Mouse (Mus musculus) thymus, adult 2 months (tissue): Measurements from ENCODE around the gene Irak3. TPM values are rescaled to one million over a fixed set of nuclear protein-coding genes. Genes with fewer than 3 reads are reported as not detected.
"Not testable (repeated sequence)": the region's sequence is repeated elsewhere in the genome, so short reads cannot be mapped to it uniquely, and the experiment has no call there.

ENCODE experiments used
- DNase-seq: peaks from one replicate; pipeline ENCODE4 v3.0.0; 2021
- H3K27ac ChIP-seq: fragments of 200-500 bp; 2 replicates; pipeline ENCODE4 v1.5.1; 2012; ENCODE audit warnings: low read length, control low read depth; ENCODE audit not compliant: control insufficient read depth, insufficient read depth
- H3K27me3 ChIP-seq: fragments of 200-500 bp; 2 replicates; pipeline ENCODE4 v1.6.1; 2012; ENCODE audit warnings: mild to moderate bottlenecking, low read length, moderate library complexity, mixed read lengths; ENCODE audit not compliant: control insufficient read depth, insufficient read depth
- H3K36me3 ChIP-seq: fragments of 200-500 bp; 2 replicates; pipeline ENCODE4 v1.6.1; 2012; ENCODE audit warnings: mild to moderate bottlenecking, low read length, moderate library complexity; ENCODE audit not compliant: control insufficient read depth, insufficient read depth
- H3K4me1 ChIP-seq: fragments of 200-500 bp; replicated peaks from 2 replicates; pipeline ENCODE4 v1.6.1; 2012; ENCODE audit warnings: low read length; ENCODE audit not compliant: control insufficient read depth, insufficient read depth
- H3K4me3 ChIP-seq: fragments of 200-500 bp; 2 replicates; pipeline ENCODE4 v1.5.1; 2012; ENCODE audit warnings: mild to moderate bottlenecking, low read length, control low read depth, moderate library complexity; ENCODE audit not compliant: control insufficient read depth, insufficient read depth
- CTCF ChIP-seq: fragments of 200-500 bp; IDR thresholded peaks from 2 replicates; pipeline ENCODE4 v1.5.1; 2012; ENCODE audit warnings: mild to moderate bottlenecking, control low read depth, low read length, moderate library complexity, borderline replicate concordance; ENCODE audit not compliant: control insufficient read depth, poor library complexity, insufficient read depth; ENCODE audit errors: extremely low read depth
- POLR2A ChIP-seq: fragments of 200-500 bp; IDR thresholded peaks from 2 replicates; pipeline ENCODE4 v1.6.1; 2012; ENCODE audit warnings: mild to moderate bottlenecking, low read length, control low read depth, moderate library complexity; ENCODE audit not compliant: control insufficient read depth, poor library complexity, insufficient read depth; ENCODE audit errors: extremely low read depth
- WGBS: fragments of 180-500 bp; shearing (Covaris S2); methylation state at CpG from one replicate; pipeline ENCODE4 v1.1.7; 2018; 5-methylcytosine and 5-hydroxymethylcytosine counted together
- polyA plus RNA-seq: library from polyadenylated mRNA; depleted of rRNA; stranded (reverse); fragments of >200 nt; gene quantifications from 2 replicates; pipeline ENCODE4 v1.2.3, GENCODE M21; 2012

Irak3 gene
- polyA plus RNA-seq, 1 experiment: 2.3 TPM

DNA sequence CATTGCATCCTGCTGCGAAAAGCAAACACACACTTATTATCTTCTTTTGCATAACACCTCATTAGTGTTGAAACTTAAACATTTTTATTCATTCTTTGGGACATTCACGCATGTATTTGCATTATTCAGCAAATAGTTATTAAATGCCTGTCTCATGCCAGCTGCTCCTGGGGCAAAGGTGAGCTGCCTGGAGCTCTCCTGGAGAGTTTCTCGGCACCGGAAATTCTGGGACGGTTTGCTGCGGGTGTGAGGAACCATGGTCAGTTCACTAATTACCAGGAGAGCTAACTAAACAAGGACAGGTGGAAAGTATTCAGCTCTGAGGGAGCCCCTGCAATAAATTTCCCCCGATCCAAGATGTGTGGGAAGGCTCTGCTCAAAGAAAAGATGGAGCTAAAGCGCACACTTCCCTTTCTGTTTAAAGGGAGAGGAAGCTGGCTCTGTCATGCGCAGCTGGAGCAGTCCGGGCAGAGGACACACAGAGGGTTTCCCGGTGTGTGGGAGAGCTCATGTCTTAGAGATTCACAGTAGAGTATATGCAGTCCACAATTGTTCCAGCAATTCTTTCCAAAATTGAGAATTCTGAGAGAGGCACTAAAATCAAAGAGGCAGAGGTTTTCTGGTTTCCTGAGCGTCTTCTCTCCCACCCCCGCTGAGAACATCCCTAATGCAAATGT is 73.2 kb downstream of the Irak3 start:
- peaks cover 2% of the 10 kb centered on the region; the same call in 1 of the 2 replicates for H3K4me1 ChIP-seq
- H3K4me3 ChIP-seq: no peak overlapping the region
- no peaks in the 10 kb centered on the region for H3K36me3 ChIP-seq
- no peak for DNase-seq
- TF ChIP-seq POLR2A (no peak), CTCF (no peak)
- WGBS: 41% methylated on average over 13 of the region's 13 CpGs
- no peaks in the 10 kb centered on the region for H3K27me3 ChIP-seq
- H3K27ac ChIP-seq: no peak overlapping the region

DNA sequence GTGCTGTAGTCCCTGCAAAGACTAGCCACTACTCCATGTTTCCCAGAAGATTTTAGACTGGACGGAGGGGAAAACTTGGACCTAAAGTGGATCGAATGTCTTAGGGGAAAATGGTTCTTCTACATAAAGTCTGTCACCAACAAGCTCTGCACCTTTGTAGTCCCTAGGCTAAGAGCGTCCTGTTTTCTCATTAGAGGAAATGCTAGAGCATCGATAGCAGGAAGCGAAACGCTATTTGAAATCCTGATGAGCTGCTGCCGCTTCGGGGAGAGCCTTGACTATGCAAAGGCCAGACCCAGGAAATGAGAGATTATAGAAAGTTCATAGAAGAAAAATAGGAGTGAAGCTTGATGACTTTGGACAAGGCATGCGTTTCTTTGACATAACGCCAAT is 76.5 kb downstream of the Irak3 start:
- H3K27me3 ChIP-seq: no peaks in the 10 kb centered on the region
- no peaks in the 10 kb centered on the region for H3K36me3 ChIP-seq
- DNase-seq: no peak
- no peak overlapping the region for H3K4me3 ChIP-seq
- 21% methylated on average over 10 of the region's 10 CpGs for WGBS
- H3K4me1 ChIP-seq: peaks cover 2% of the 10 kb centered on the region; the same call in 1 of the 2 replicates
- no peak overlapping the region for H3K27ac ChIP-seq
- TF ChIP-seq CTCF: no peak
- TF ChIP-seq POLR2A: no peak

DNA sequence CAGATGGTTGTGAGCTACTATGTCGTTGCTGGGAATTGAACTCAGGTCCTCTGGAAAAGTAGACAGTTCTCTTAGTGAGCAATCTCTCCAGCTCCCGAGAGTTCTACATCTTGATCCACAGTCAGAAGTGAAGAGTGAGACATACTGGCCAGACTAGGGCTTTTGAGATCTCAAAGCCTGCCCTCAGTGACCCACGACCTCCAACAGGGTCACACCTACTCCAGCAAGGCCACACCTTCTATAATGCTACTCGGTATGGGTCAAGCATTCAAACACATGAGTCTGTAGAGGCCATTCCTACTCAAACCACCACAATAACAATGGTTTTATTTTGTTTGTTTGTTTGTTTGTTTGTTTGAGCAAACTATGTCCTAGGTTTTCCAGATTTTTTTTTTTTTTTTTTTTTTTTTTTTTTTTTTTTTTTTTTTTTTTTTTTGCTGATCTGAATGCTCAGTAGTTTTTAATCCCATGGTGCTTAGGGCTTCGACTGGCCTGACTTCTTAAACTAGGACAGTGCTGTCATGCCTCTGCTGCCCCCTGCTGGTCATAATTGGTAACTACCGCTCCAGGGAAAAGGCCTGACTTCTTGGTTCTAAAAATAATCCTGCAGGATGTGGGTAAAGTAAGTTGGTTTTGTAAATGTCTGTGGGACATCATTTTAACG is 77.0 kb downstream of the Irak3 start:
- H3K27ac ChIP-seq: no peak overlapping the region
- WGBS: 54% methylated on average over 7 of the region's 7 CpGs
- no peaks in the 10 kb centered on the region for H3K36me3 ChIP-seq
- no peak for TF ChIP-seq CTCF
- TF ChIP-seq POLR2A: no peak
- H3K4me1 ChIP-seq: peaks cover 2% of the 10 kb centered on the region; the same call in 1 of the 2 replicates
- DNase-seq: peak; percentile 88
- no peaks in the 10 kb centered on the region for H3K27me3 ChIP-seq
- no peak overlapping the region for H3K4me3 ChIP-seq

DNA sequence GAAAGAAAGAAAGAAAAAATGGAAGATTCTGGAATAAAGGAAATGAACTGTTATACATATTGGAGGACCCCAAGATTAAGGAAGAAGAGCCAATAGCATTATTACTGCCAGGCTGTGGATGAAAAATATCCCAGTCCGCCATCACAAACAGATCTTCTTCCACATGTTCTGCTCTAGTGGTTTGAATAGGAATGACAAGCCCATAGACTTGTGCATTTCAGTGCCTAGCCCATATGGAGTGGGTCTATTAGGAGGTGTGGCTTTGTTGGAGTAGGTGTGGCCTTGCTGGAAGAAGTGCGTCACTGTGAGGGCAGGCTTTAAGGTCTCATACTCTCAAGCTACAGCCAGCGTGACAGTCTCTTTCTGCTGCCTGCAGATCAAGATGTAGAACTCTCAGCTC is 78.2 kb downstream of the Irak3 start:
- H3K27me3 ChIP-seq: no peaks in the 10 kb centered on the region
- H3K27ac ChIP-seq: no peak overlapping the region
- TF ChIP-seq CTCF: no peak
- no peak for TF ChIP-seq POLR2A
- no peaks in the 10 kb centered on the region for H3K36me3 ChIP-seq
- peaks cover 2% of the 10 kb centered on the region; the same call in 1 of the 2 replicates for H3K4me1 ChIP-seq
- H3K4me3 ChIP-seq: no peak overlapping the region
- no peak for DNase-seq
- WGBS: 93% methylated on average over 3 of the region's 3 CpGs

DNA sequence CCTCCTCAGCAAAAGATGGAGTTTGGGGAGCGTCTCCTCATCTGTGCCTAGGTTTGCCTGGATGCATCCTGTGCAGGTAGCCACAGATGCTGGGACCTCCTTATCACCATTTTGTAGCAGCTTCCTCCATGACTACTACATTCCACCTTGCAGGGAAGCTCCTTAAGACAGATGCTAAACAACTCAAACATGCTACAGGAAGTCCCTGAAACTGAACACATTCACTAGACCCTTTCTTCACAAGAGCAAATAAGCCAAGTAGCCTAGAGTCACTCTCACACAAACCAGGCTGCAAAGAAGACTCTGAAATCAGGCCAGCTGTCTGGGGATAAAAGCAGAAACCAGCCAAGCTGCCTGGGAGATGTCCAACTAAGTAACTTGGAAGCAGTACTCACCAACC is 86.7 kb downstream of the Irak3 start:
- Histone ChIP-seq H3K4me3 (no peak overlapping the region), H3K27ac (no peak overlapping the region), H3K4me1 (no peaks in the 10 kb centered on the region; the same call in 1 of the 2 replicates), H3K27me3 (no peaks in the 10 kb centered on the region), H3K36me3 (no peaks in the 10 kb centered on the region)
- 97% methylated on average over 1 of the region's 1 CpGs for WGBS
- DNase-seq: no peak
- no peak for TF ChIP-seq CTCF
- no peak for TF ChIP-seq POLR2A

DNA sequence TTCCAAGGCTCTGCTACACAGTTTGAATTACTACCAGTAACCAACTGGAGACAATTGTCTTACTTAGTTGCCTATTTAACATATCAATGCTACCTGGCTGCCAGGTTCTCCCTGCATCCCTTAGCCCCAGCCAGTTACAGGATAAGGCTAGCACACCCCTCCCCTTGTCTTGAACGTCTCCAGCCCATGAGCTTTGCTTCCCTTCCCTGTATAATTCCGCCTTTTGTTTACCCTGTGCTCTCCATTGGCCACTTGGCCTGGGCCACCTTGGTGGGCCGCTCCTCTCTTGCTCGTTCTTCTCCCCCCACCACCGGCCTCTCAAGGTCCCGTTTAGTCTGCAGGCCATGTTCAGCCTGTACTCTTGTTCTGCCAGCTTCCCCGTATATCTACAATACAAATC is 87.4 kb downstream of the Irak3 start:
- no peaks in the 10 kb centered on the region; the same call in 1 of the 2 replicates for H3K4me1 ChIP-seq
- no peak overlapping the region for H3K4me3 ChIP-seq
- TF ChIP-seq CTCF (no peak), POLR2A (no peak)
- H3K27ac ChIP-seq: no peak overlapping the region
- H3K36me3 ChIP-seq: 0 out of 2 replicates have a peak, but pooled peaks cover under 1% of the 10 kb centered on the region
- DNase-seq: no peak
- WGBS: 92% methylated on average over 7 of the region's 7 CpGs
- H3K27me3 ChIP-seq: no peaks in the 10 kb centered on the region

DNA sequence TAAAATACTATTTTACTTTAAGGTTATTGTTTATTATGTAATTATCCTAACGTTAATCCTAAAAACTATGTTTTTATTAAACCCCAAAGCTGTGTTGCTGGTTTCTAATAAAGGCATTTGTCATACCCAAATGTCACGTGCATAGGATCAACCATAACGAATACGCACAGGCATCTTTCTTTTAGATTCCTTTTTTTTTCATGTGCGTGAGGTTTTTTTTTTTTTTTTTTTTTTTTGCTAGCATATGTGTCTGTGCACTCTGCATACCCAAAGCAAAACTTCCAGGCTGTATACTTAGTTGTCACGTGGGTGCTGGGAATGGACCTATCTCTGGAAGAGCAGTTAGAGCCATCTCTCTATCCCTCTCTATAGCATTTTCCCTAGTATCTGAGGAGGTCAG is 88.0 kb downstream of the Irak3 start:
- Histone ChIP-seq H3K4me1 (no peaks in the 10 kb centered on the region; the same call in 1 of the 2 replicates), H3K27ac (no peak overlapping the region), H3K4me3 (no peak overlapping the region), H3K27me3 (no peaks in the 10 kb centered on the region), H3K36me3 (0 out of 2 replicates have a peak, but pooled peaks cover 3% of the 10 kb centered on the region)
- TF ChIP-seq CTCF (no peak), POLR2A (no peak)
- WGBS: 96% methylated on average over 6 of the region's 6 CpGs
- DNase-seq: no peak

DNA sequence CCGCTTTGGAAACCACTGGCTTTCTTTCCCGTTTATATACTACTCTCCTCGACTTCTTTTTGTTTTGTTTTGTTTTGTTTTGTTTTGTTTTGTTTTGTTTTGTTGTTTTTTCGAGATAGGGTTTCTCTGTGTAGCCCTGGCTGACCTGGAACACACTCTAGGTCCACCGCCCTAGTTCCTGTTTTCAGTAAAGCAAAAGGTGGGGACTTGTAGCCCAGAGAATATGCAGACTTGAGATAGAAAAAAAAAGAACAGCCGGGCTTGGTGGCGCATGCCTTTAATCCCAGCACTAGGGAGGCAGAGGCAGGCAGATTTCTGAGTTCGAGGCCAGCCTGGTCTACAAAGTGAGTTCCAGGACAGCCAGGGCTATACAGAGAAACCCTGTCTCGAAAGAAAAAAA is 88.4 kb downstream of the Irak3 start:
- not testable (repeated sequence) for H3K36me3 ChIP-seq, H3K27me3 ChIP-seq, DNase-seq, H3K27ac ChIP-seq, H3K4me3 ChIP-seq, H3K4me1 ChIP-seq
- WGBS: 41% methylated on average over 9 of the region's 9 CpGs
